Comparison of ENCODE assay signal across 12 mouse cellular contexts in genomic region chr11:51469341-51469831, GRCm38 (mm10).
DNase-seq lines count a peak whose midpoint lies in the region; ATAC-seq lines count a peak whose summit lies in the region.
"Had no signal": no experiment of that assay in that cellular context is flagged by ENCODE, and none has a peak within 500 bp of the region (broad histone marks: within the 10 kb centered on the region; RNA-seq: fewer than 3 reads in every experiment).

No protein-coding gene starts in this region.

- no peak overlapping the region for H3K4me3 ChIP-seq in kidney, embryonic 15.5 days (replicated peaks)
- H3K4me3 ChIP-seq in embryonic facial prominence, embryonic 12.5 days: no peak overlapping the region
- no peak overlapping the region for H3K4me3 ChIP-seq in intestine, embryonic 16.5 days (ENCODE audit: low read length)
- H3K4me3 ChIP-seq: layer of hippocampus, adult 2 months; neural tube, embryonic 12.5 days had no signal

- peaks cover 38% of the 10 kb centered on the region for H3K27me3 ChIP-seq in kidney, embryonic 15.5 days
- H3K27me3 ChIP-seq in embryonic facial prominence, embryonic 12.5 days: no peaks in the 10 kb centered on the region
- H3K27me3 ChIP-seq in intestine, embryonic 16.5 days (replicated peaks; ENCODE audit: control insufficient read depth, insufficient read depth, low read length): no peaks in the 10 kb centered on the region
- H3K27me3 ChIP-seq: neural tube, embryonic 12.5 days had no signal

- no peak overlapping the region for H3K9ac ChIP-seq in kidney, embryonic 15.5 days
- H3K9ac ChIP-seq in embryonic facial prominence, embryonic 12.5 days: no peak overlapping the region
- H3K9ac ChIP-seq in intestine, embryonic 16.5 days (ENCODE audit: low read depth, low read length): no peak overlapping the region
- H3K9ac ChIP-seq: neural tube, embryonic 12.5 days had no signal

- intact Hi-C loops in left cerebral cortex, postnatal 14 days (cut with DNase I): no loop called here

- 24% methylated on average over 13 of the region's 13 CpGs for WGBS in kidney, embryonic 15.5 days
- WGBS in embryonic facial prominence, embryonic 12.5 days: 20% methylated on average over 13 of the region's 13 CpGs
- WGBS in intestine, embryonic 16.5 days: 39% methylated on average over 13 of the region's 13 CpGs

- H3K4me1 ChIP-seq in kidney, embryonic 15.5 days: peaks cover 47% of the 10 kb centered on the region
- peaks cover 68% of the 10 kb centered on the region for H3K4me1 ChIP-seq in embryonic facial prominence, embryonic 12.5 days
- H3K4me1 ChIP-seq in intestine, embryonic 16.5 days (ENCODE audit: control insufficient read depth, insufficient read depth, low read length): peaks cover 24% of the 10 kb centered on the region

- peak; percentile 37; the same call in 1 of the 2 replicates for ATAC-seq in kidney, embryonic 15.5 days (replicated peaks; ENCODE audit: low FRiP score)
- ATAC-seq in embryonic facial prominence, embryonic 12.5 days (ENCODE audit: insufficient number of reproducible peaks, insufficient read depth, low FRiP score, low TSS enrichment): no peak
- ATAC-seq in intestine, embryonic 16.5 days: peak; percentile 16; the same call in 1 of the 2 replicates

- no peaks in the 10 kb centered on the region for H3K9me3 ChIP-seq in kidney, embryonic 15.5 days (replicated peaks)
- no peaks in the 10 kb centered on the region for H3K9me3 ChIP-seq in embryonic facial prominence, embryonic 12.5 days
- H3K9me3 ChIP-seq in intestine, embryonic 16.5 days (ENCODE audit: control insufficient read depth, low read length): no peaks in the 10 kb centered on the region
- H3K9me3 ChIP-seq: neural tube, embryonic 12.5 days had no signal

- H3K4me2 ChIP-seq in kidney, embryonic 15.5 days: no peak overlapping the region
- peak overlapping the region; percentile 23 for H3K4me2 ChIP-seq in embryonic facial prominence, embryonic 12.5 days (replicated peaks)
- no peak overlapping the region for H3K4me2 ChIP-seq in intestine, embryonic 16.5 days (ENCODE audit: low read depth, low read length)

- DNase-seq in kidney, adult 18-20 months: no peak
- peak; percentile 63 for DNase-seq in lung, postnatal 36 days
- DNase-seq in layer of hippocampus, postnatal 14 days (ENCODE audit: low spot score in 2 of 2): no peak
- DNase-seq in left cerebral cortex, postnatal 14 days (ENCODE audit: low spot score in 2 of 2): no peak
- DNase-seq: cerebellum, adult 11-12 months; thymus, postnatal 14 days had no signal

- no peaks in the 10 kb centered on the region for H3K36me3 ChIP-seq in kidney, embryonic 15.5 days
- no peaks in the 10 kb centered on the region for H3K36me3 ChIP-seq in embryonic facial prominence, embryonic 12.5 days
- H3K36me3 ChIP-seq in intestine, embryonic 16.5 days (ENCODE audit: control insufficient read depth, insufficient read depth, low read length): no peaks in the 10 kb centered on the region
- H3K36me3 ChIP-seq: neural tube, embryonic 12.5 days had no signal

- H3K27ac ChIP-seq in kidney, embryonic 15.5 days: 0 out of 2 replicates have a peak overlapping the region, but pooled peaks have one; percentile 41
- peak overlapping the region; percentile 82 for H3K27ac ChIP-seq in embryonic facial prominence, embryonic 12.5 days
- H3K27ac ChIP-seq in intestine, embryonic 16.5 days (ENCODE audit: low read length): 0 out of 2 replicates have a peak overlapping the region, but pooled peaks have one; percentile 75
- H3K27ac ChIP-seq: layer of hippocampus, adult 2 months; macrophage; neural tube, embryonic 12.5 days had no signal
